Mouse (Mus musculus) intestine, embryonic 15.5 days (tissue): ENCODE data around the gene Ncl. TPM values are rescaled to one million over a fixed set of nuclear protein-coding genes. Genes with fewer than 3 reads are reported as not detected.
"Not testable (repeated sequence)": the region's sequence is repeated elsewhere in the genome, so short reads cannot be mapped to it uniquely, and the experiment has no call there.

Experiments
- ATAC-seq: fragments of 200-750 bp; cut with Nextera tagmentation; 2 replicates; pipeline ENCODE4 v1.8.0; 2017; ENCODE audit warnings: moderate TSS enrichment, moderate library complexity
- H3K27ac ChIP-seq: fragments of 300-500 bp; sonication (generic); 2 replicates; pipeline ENCODE4 v1.5.1; 2015; ENCODE audit warnings: mild to moderate bottlenecking, inconsistent platforms
- H3K27me3 ChIP-seq: fragments of 300-500 bp; sonication (generic); replicated peaks from 2 replicates; pipeline ENCODE4 v1.6.1; 2015; ENCODE audit warnings: inconsistent platforms
- H3K36me3 ChIP-seq: fragments of 300-500 bp; sonication (generic); 2 replicates; pipeline ENCODE4 v1.6.1; 2015; ENCODE audit warnings: inconsistent platforms
- H3K4me1 ChIP-seq: fragments of 300-500 bp; sonication (generic); replicated peaks from 2 replicates; pipeline ENCODE4 v1.6.1; 2015; ENCODE audit warnings: inconsistent platforms
- H3K4me2 ChIP-seq: fragments of 300-500 bp; sonication (generic); replicated peaks from 2 replicates; pipeline ENCODE4 v1.6.1; 2015; ENCODE audit warnings: mild to moderate bottlenecking, inconsistent platforms
- H3K4me3 ChIP-seq: fragments of 300-500 bp; sonication (generic); replicated peaks from 2 replicates; pipeline ENCODE4 v1.5.1; 2015; ENCODE audit warnings: inconsistent platforms
- H3K9ac ChIP-seq: fragments of 300-500 bp; sonication (generic); 2 replicates; pipeline ENCODE4 v1.6.1; 2015; ENCODE audit warnings: inconsistent platforms
- H3K9me3 ChIP-seq: fragments of 300-500 bp; sonication (generic); 2 replicates; pipeline ENCODE4 v1.6.1; 2016; ENCODE audit warnings: inconsistent platforms
- WGBS: fragments of 180-500 bp; shearing (Covaris S2); methylation state at CpG from one replicate; pipeline ENCODE4 v1.1.7; 2015; 5-methylcytosine and 5-hydroxymethylcytosine counted together
- polyA plus RNA-seq: library from polyadenylated mRNA; unstranded; fragments of >200 nt; fragmentation: Nextera tagmentation; extraction: Ambion mirVana; gene quantifications from 2 replicates; pipeline ENCODE4 v1.2.1, GENCODE M21; 2015

Ncl gene
- polyA plus RNA-seq, 1 experiment from 2014 or later = 451 TPM

DNA sequence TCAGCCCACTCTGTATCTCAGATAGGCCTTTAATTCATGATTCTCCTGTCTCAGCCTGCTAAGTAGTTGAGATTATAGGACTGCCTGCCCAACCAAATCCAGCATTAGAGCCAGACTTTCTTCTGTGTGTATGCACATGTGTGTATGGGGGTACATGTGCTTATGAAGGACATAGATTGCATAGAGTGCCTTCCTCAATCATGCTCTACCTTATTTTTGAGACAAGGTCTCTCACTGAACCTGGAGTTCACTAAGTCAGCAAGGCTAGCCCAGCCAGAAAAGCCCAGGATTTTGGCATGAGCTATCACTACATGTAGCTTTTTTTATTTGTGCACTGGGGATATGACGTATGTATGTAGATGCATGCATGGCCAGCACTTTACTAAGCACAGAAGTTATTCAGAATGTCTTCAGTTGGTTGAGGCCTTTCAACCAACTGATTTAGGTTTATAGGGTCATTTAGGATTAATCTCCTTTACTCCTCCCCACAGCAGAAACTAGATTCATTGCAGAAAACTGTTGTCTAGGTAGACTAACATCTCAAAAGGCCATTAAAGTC lies 16.0 kb downstream of the Ncl start:
- H3K27me3 ChIP-seq = no peaks in the 10 kb centered on the region

GRCm38 (mm10) chr1:86342371-86342770 lies 16.8 kb downstream of the Ncl start:
- Histone ChIP-seq H3K27ac (no peak overlapping the region), H3K4me3 (no peak overlapping the region), H3K9ac (no peak overlapping the region), H3K9me3 (no peaks in the 10 kb centered on the region), H3K4me1 (no peaks in the 10 kb centered on the region), H3K4me2 (no peak overlapping the region), H3K36me3 (no peaks in the 10 kb centered on the region), H3K27me3 (no peaks in the 10 kb centered on the region)
- WGBS = 87% methylated on average over 2 of the region's 2 CpGs
- no peak for ATAC-seq

More for the DNA sequence above, 16.0 kb downstream of the Ncl start:
- Histone ChIP-seq H3K4me2 (no peak overlapping the region), H3K9ac (no peak overlapping the region), H3K9me3 (no peaks in the 10 kb centered on the region), H3K4me1 (no peaks in the 10 kb centered on the region), H3K27ac (no peak overlapping the region), H3K36me3 (peaks cover 3% of the 10 kb centered on the region; the same call in 1 of the 2 replicates), H3K4me3 (no peak overlapping the region)
- no peak for ATAC-seq
- 92% methylated on average over 1 of the region's 1 CpGs for WGBS

DNA sequence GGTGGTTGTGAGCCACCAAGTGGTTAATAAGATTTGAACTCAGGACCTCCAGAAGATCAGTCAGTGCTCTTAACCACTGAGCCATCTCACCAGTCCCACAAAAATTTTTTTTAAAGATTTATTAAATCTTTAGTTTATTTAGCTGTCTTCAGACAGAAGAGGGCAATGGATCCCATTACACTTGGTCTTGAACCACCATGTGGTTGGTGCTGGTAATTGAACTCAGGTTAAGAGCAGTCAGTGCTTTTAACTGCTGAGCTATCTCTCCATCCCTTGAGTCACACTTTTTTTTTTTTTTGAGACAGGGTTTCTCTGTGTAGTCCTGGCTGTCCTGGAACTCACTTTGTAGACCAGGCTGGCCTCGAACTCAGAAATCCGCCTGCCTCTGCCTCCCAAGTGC lies 18.1 kb downstream of the Ncl start:
- not testable (repeated sequence) for H3K27me3 ChIP-seq, H3K4me3 ChIP-seq, H3K36me3 ChIP-seq, H3K4me1 ChIP-seq, H3K9me3 ChIP-seq, H3K27ac ChIP-seq, H3K9ac ChIP-seq, ATAC-seq, H3K4me2 ChIP-seq
- WGBS = 83% methylated on average over 2 of the region's 2 CpGs

DNA sequence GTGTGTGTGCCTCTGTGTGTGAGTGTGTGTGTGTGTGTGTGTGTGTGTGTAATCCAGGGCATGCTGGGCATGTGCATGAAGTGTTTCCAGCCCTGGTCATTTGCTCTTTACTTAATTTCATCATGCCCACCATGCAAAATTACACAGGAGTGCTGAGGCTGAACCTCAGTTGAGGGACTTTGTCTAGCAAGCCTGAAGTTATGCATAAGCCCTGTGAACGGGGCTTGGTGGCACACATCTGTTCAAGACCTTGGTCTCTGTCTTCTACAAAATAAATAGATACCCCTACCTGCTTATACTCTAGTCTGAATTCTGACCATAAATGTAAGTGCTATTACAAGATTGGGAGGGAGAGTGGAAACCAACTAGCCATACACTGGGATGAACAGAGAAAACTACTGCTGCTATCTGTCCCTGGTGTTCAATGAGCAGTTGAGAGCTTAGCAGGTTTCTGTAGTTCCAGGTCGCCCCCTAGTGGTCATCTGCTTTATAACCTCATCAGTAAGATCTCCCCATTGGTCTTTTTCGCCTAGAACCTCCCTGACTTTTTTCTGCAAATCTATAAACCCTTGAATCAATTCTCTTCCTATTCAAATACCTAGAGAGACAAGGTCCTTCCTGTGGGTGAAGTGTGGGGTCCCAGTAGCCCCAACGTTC lies 19.9 kb downstream of the Ncl start:
- Histone ChIP-seq H3K9ac (no peak overlapping the region), H3K4me2 (no peak overlapping the region), H3K4me1 (no peaks in the 10 kb centered on the region), H3K27ac (no peak overlapping the region), H3K27me3 (no peaks in the 10 kb centered on the region), H3K9me3 (no peaks in the 10 kb centered on the region), H3K4me3 (no peak overlapping the region), H3K36me3 (no peaks in the 10 kb centered on the region)
- ATAC-seq = peak; percentile 65; the same call in 1 of the 2 replicates
- 27% methylated on average over 4 of the region's 4 CpGs for WGBS

DNA sequence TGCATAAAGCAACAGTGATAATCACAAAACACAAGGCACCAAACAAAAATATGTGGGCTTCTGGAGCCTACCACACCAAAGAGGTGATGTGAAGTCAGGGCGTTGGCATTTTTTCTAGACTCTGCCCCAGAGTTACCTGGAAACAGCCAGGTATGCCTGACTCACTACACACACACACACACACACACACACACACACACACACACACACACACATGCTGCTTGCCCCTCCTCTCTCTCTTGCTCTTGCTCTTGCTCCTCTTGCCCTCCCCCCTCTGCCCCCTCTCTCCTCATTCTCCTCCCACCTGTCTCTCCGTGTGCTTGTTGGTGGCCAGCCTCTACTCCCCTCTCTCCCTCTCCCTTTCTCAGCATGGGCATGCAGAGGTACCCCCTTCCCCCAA lies 22.9 kb downstream of the Ncl start:
- 39% methylated on average over 2 of the region's 2 CpGs for WGBS
- no peak overlapping the region for H3K4me2 ChIP-seq
- no peaks in the 10 kb centered on the region for H3K27me3 ChIP-seq
- no peaks in the 10 kb centered on the region for H3K36me3 ChIP-seq
- no peak overlapping the region for H3K4me3 ChIP-seq
- no peaks in the 10 kb centered on the region for H3K4me1 ChIP-seq
- H3K9ac ChIP-seq = no peak overlapping the region
- no peaks in the 10 kb centered on the region for H3K9me3 ChIP-seq
- peak; percentile 40; the same call in 1 of the 2 replicates for ATAC-seq
- no peak overlapping the region for H3K27ac ChIP-seq

DNA sequence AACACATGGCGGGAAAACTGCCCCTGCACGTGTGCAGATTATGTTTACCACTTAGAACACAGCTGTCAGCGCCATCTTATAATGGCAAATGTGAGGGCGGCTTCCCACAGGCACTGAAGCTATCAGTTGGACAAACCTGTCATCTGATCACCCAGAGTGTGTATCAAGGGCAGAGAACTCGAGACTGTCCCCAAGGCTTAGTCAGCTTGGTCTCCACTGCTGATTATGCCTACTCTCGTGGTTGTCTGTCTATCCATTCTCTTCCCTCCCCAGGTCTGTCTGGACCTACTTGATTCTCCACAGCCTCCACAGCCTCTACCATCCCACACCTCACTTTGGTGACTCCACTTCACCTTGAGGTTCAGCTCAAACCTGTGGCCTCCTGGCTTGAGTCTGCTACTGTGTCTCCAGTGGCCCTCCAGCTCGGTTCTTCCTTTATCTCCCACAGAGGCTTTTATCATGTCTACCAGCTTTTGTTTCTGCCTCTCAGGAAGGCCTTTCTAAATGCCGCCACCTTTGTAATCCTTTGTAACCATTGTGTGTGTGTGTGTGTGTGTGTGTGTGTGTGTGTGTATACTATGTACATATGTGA lies 38.3 kb downstream of the Ncl start:
- ATAC-seq = no peak
- H3K4me3 ChIP-seq = no peak overlapping the region
- H3K36me3 ChIP-seq = no peaks in the 10 kb centered on the region
- H3K27me3 ChIP-seq = no peaks in the 10 kb centered on the region
- no peak overlapping the region for H3K9ac ChIP-seq
- 89% methylated on average over 6 of the region's 8 CpGs for WGBS
- no peak overlapping the region for H3K27ac ChIP-seq
- no peak overlapping the region for H3K4me2 ChIP-seq
- no peaks in the 10 kb centered on the region for H3K9me3 ChIP-seq
- no peaks in the 10 kb centered on the region for H3K4me1 ChIP-seq

GRCm38 (mm10) chr1:86313772-86314125 lies 45.5 kb downstream of the Ncl start:
- H3K4me2 ChIP-seq = 0 out of 2 replicates have a peak overlapping the region, but pooled peaks have one; percentile 25
- no peak overlapping the region for H3K4me3 ChIP-seq
- WGBS = 23% methylated on average over 15 of the region's 15 CpGs
- H3K4me1 ChIP-seq = no peaks in the 10 kb centered on the region
- H3K9me3 ChIP-seq = no peaks in the 10 kb centered on the region
- no peaks in the 10 kb centered on the region for H3K27me3 ChIP-seq
- ATAC-seq = no peak
- H3K9ac ChIP-seq = no peak overlapping the region
- H3K27ac ChIP-seq = no peak overlapping the region
- no peaks in the 10 kb centered on the region for H3K36me3 ChIP-seq

- H3K36me3 ChIP-seq = no peaks in the 10 kb centered on the region
- H3K9ac ChIP-seq = no peak overlapping the region
- no peaks in the 10 kb centered on the region for H3K4me1 ChIP-seq
- 0 out of 2 replicates have a peak overlapping the region, but pooled peaks have one; percentile 25 for H3K4me2 ChIP-seq
- H3K9me3 ChIP-seq = no peaks in the 10 kb centered on the region
- H3K4me3 ChIP-seq = no peak overlapping the region
- no peak for ATAC-seq
- no peak overlapping the region for H3K27ac ChIP-seq
- H3K27me3 ChIP-seq = no peaks in the 10 kb centered on the region
- WGBS = 53% methylated on average over 16 of the region's 16 CpGs
Observed at GRCm38 (mm10) chr1:86313096-86313771, 46.0 kb downstream of the Ncl start.

DNA sequence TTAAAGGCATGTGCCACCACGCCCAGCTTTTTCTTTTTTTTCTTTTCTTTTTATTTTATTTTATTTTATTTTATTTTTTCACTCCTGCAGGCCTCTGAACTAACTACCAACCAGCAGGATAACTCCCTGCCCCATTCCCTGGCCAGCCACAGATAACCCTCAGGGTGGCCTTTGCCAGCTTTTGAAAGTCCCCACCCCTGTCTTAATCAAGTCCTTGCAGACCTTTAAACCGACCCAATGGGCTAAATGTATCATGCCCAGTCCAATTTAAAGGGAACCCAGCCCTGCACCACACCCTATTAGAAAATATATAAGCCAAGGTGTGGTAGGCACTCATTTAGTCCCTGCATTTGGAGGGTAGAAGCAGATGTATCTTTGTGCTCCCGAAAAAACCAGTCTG lies 46.9 kb downstream of the Ncl start:
- no peak for ATAC-seq
- H3K4me3 ChIP-seq = no peak overlapping the region
- H3K36me3 ChIP-seq = no peaks in the 10 kb centered on the region
- no peak overlapping the region for H3K4me2 ChIP-seq
- no peaks in the 10 kb centered on the region for H3K4me1 ChIP-seq
- no peak overlapping the region for H3K9ac ChIP-seq
- H3K27me3 ChIP-seq = no peaks in the 10 kb centered on the region
- 82% methylated on average over 3 of the region's 3 CpGs for WGBS
- no peak overlapping the region for H3K27ac ChIP-seq
- no peaks in the 10 kb centered on the region for H3K9me3 ChIP-seq

GRCm38 (mm10) chr1:86311467-86312005 lies 47.7 kb downstream of the Ncl start:
- Histone ChIP-seq H3K9me3 (no peaks in the 10 kb centered on the region), H3K4me3 (no peak overlapping the region)
- 43% methylated on average over 10 of the region's 10 CpGs for WGBS

GRCm38 (mm10) chr1:86310536-86311310 lies 48.5 kb downstream of the Ncl start:
- Histone ChIP-seq H3K4me1 (no peaks in the 10 kb centered on the region), H3K4me2 (no peak overlapping the region), H3K27me3 (no peaks in the 10 kb centered on the region), H3K9me3 (no peaks in the 10 kb centered on the region), H3K4me3 (no peak overlapping the region), H3K36me3 (no peaks in the 10 kb centered on the region), H3K9ac (no peak overlapping the region), H3K27ac (no peak overlapping the region)
- no peak for ATAC-seq
- WGBS = 48% methylated on average over 15 of the region's 15 CpGs

More at GRCm38 (mm10) chr1:86311467-86312005, 47.7 kb downstream of the Ncl start:
- ATAC-seq = no peak
- Histone ChIP-seq H3K9ac (no peak overlapping the region), H3K4me1 (no peaks in the 10 kb centered on the region), H3K27ac (no peak overlapping the region), H3K36me3 (no peaks in the 10 kb centered on the region), H3K4me2 (no peak overlapping the region), H3K27me3 (no peaks in the 10 kb centered on the region)
